Mouse (Mus musculus): ENCODE measurements around the gene Gm20388.

GRCm38 (mm10) chr8:122187271-122187670 is 2276.6 kb downstream of the Gm20388 start:
- TF ChIP-seq CTCF (IDR thresholded peaks at IDR 0.05; ENCODE audit: extremely low read depth, insufficient read depth, low read length) (no peak), POLR2A (IDR thresholded peaks at IDR 0.05; ENCODE audit: extremely low read depth, insufficient read depth, low read length) (no peak)

All from cortical plate, adult 2 months (tissue).